Mouse (Mus musculus): ENCODE results near the gene Nmrk1. TPM values are rescaled to one million over a fixed set of nuclear protein-coding genes. Genes with fewer than 3 reads are reported as not detected.

The Nmrk1 gene
- polyA plus RNA-seq, 1 experiment from 2014 or later, result 4.5 TPM

DNA sequence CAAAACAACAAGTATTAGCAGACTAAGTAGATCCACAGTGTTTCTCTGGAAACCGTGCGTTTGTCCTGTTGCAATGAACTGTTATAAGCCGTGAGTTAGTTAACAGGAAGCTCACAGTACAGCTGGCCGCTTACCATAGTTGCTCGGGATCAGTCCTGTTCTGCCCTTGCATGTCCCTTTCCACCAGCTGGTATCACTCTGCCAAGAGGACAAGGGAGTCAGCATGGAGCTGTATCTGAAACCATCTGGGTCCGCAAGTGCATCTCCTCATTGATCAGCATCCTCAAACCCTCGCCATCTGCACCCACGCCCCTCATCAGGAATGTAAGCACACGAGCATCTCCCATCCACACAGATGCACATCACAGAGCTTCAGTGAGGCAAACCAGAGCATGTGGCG, 38.0 kb upstream of the Nmrk1 start:
- H3K4me1 ChIP-seq, result 0 out of 2 replicates have a peak, but pooled peaks cover 5% of the 10 kb centered on the region
- ATAC-seq, result no peak
- no peaks in the 10 kb centered on the region for H3K27me3 ChIP-seq
- 86% methylated on average over 10 of the region's 10 CpGs for WGBS
- no peaks in the 10 kb centered on the region for H3K36me3 ChIP-seq (ENCODE audit: poor library complexity, severe bottlenecking)
- no peak overlapping the region for H3K4me3 ChIP-seq
- no peak overlapping the region for H3K4me2 ChIP-seq
- no peak overlapping the region for H3K9ac ChIP-seq
- H3K9me3 ChIP-seq (replicated peaks), result no peaks in the 10 kb centered on the region
- no peak overlapping the region for H3K27ac ChIP-seq

DNA sequence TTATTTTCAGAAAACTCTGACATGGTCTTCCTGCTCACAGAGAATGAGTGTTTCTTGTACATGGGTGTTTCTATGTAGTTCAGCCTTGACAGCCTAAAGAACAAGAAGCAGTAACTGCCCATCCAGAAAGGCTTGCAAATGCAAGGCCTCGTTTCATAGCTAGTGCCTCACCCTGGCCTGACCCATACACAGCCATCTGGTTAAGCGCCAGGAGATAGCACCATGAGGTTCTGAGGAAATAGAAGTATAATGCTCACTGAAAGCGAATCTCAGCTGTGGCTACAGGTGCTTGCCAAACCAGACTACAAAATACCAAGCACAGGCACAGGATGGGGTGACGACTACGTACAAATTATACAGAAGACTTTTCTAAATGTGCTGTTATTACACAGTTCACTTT, 34.9 kb upstream of the Nmrk1 start:
- H3K9ac ChIP-seq, result no peak overlapping the region
- ATAC-seq, result no peak

GRCm38 (mm10) chr19:18597772-18598171, 34.0 kb upstream of the Nmrk1 start:
- H3K4me3 ChIP-seq, result no peak overlapping the region
- no peak overlapping the region for H3K9ac ChIP-seq
- H3K27ac ChIP-seq, result no peak overlapping the region
- no peaks in the 10 kb centered on the region for H3K27me3 ChIP-seq
- H3K4me2 ChIP-seq, result no peak overlapping the region
- ATAC-seq, result no peak
- WGBS, result 91% methylated on average over 6 of the region's 6 CpGs
- H3K36me3 ChIP-seq (ENCODE audit: poor library complexity, severe bottlenecking), result no peaks in the 10 kb centered on the region
- no peaks in the 10 kb centered on the region for H3K9me3 ChIP-seq (replicated peaks)
- H3K4me1 ChIP-seq, result no peaks in the 10 kb centered on the region

More for the DNA sequence above, 34.9 kb upstream of the Nmrk1 start:
- Histone ChIP-seq H3K27ac (no peak overlapping the region), H3K4me3 (no peak overlapping the region), H3K4me2 (no peak overlapping the region), H3K27me3 (no peaks in the 10 kb centered on the region), H3K36me3 (ENCODE audit: poor library complexity, severe bottlenecking) (no peaks in the 10 kb centered on the region), H3K4me1 (0 out of 2 replicates have a peak, but pooled peaks cover 3% of the 10 kb centered on the region), H3K9me3 (replicated peaks) (no peaks in the 10 kb centered on the region)
- WGBS, result 89% methylated on average over 5 of the region's 5 CpGs

DNA sequence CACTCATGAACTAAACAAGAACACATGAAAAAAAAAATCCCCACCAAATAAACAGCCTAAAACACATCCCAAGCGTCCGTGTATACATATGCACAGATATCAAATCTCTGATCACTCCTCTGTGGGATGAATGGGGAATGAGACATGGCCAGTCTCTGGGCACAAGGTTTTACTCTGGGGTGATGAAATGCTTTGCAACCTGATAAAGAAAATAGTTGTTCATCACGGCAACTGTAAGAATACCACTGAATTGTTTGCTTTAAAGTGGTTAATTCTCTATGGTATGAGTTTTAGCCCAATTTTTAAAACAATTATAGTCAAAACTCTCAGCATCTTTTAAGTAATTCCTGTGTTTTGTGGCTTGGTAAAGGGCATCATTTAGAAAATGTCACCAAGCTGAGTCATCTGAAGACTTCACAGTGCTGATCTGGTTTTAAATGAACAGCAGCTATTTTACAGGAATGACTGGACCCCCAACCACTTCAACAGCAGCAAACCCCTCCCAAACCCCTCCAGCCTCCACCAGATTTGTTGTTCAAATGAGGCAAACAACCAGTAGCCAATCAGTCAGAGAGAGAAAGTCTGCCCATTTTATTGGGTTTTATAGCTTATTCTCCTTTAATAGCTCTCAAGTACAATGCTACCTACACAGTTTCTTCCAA, 33.4 kb upstream of the Nmrk1 start:
- ATAC-seq, result no peak
- H3K4me3 ChIP-seq, result no peak overlapping the region
- no peaks in the 10 kb centered on the region for H3K36me3 ChIP-seq (ENCODE audit: poor library complexity, severe bottlenecking)
- no peak overlapping the region for H3K27ac ChIP-seq
- H3K9ac ChIP-seq, result no peak overlapping the region
- H3K4me2 ChIP-seq, result no peak overlapping the region
- WGBS, result 95% methylated on average over 3 of the region's 3 CpGs
- no peaks in the 10 kb centered on the region for H3K9me3 ChIP-seq (replicated peaks)
- H3K4me1 ChIP-seq, result no peaks in the 10 kb centered on the region
- no peaks in the 10 kb centered on the region for H3K27me3 ChIP-seq

- no peak for ATAC-seq
- no peaks in the 10 kb centered on the region for H3K4me1 ChIP-seq
- no peaks in the 10 kb centered on the region for H3K27me3 ChIP-seq
- H3K4me3 ChIP-seq, result no peak overlapping the region
- H3K9me3 ChIP-seq (replicated peaks), result no peaks in the 10 kb centered on the region
- no peaks in the 10 kb centered on the region for H3K36me3 ChIP-seq (ENCODE audit: poor library complexity, severe bottlenecking)
- no peak overlapping the region for H3K27ac ChIP-seq
- no peak overlapping the region for H3K9ac ChIP-seq
- WGBS, result 80% methylated on average over 8 of the region's 8 CpGs
- H3K4me2 ChIP-seq, result no peak overlapping the region
Observed at GRCm38 (mm10) chr19:18599051-18599450, 32.7 kb upstream of the Nmrk1 start.

DNA sequence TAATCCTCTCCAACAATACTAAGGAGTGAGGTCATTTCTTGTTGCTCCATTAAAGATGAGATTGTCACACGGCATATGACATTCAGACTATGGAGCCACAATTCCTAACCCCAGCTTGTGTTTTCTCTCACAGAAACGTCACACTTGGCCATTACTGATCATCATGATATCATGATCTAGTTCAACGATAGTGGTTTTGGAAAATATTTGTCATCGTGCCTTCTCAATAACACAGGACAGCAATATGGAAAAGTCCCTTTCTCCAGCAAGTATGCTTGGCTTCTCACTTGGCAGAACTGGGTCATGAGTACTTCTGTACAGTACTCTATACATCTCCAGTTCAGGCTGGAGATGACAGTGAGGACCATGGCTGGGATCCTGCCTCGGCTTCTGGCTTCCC, 32.1 kb upstream of the Nmrk1 start:
- WGBS, result 92% methylated on average over 5 of the region's 5 CpGs

GRCm38 (mm10) chr19:18600611-18601010, 31.1 kb upstream of the Nmrk1 start:
- H3K36me3 ChIP-seq (ENCODE audit: poor library complexity, severe bottlenecking), result no peaks in the 10 kb centered on the region
- H3K4me1 ChIP-seq, result no peaks in the 10 kb centered on the region
- no peak overlapping the region for H3K9ac ChIP-seq
- no peaks in the 10 kb centered on the region for H3K9me3 ChIP-seq (replicated peaks)
- H3K4me3 ChIP-seq, result no peak overlapping the region
- no peak for ATAC-seq
- no peak overlapping the region for H3K27ac ChIP-seq
- 95% methylated on average over 9 of the region's 9 CpGs for WGBS
- no peaks in the 10 kb centered on the region for H3K27me3 ChIP-seq
- no peak overlapping the region for H3K4me2 ChIP-seq

More for the DNA sequence above, 32.1 kb upstream of the Nmrk1 start:
- Histone ChIP-seq H3K9ac (no peak overlapping the region), H3K4me1 (no peaks in the 10 kb centered on the region), H3K9me3 (replicated peaks) (no peaks in the 10 kb centered on the region), H3K4me2 (no peak overlapping the region), H3K4me3 (no peak overlapping the region), H3K36me3 (ENCODE audit: poor library complexity, severe bottlenecking) (no peaks in the 10 kb centered on the region), H3K27me3 (no peaks in the 10 kb centered on the region), H3K27ac (no peak overlapping the region)
- no peak for ATAC-seq

- H3K4me3 ChIP-seq, result no peak overlapping the region
- no peak overlapping the region for H3K4me2 ChIP-seq
- H3K27ac ChIP-seq, result no peak overlapping the region
- ATAC-seq, result no peak
- no peaks in the 10 kb centered on the region for H3K27me3 ChIP-seq
- 79% methylated on average over 6 of the region's 6 CpGs for whole genome bisulfite sequencing
- no peaks in the 10 kb centered on the region for H3K36me3 ChIP-seq (ENCODE audit: poor library complexity, severe bottlenecking)
- H3K9me3 ChIP-seq (replicated peaks), result no peaks in the 10 kb centered on the region
- H3K9ac ChIP-seq, result no peak overlapping the region
- no peaks in the 10 kb centered on the region for H3K4me1 ChIP-seq
Observed at GRCm38 (mm10) chr19:18603011-18603410, 28.7 kb upstream of the Nmrk1 start.

DNA sequence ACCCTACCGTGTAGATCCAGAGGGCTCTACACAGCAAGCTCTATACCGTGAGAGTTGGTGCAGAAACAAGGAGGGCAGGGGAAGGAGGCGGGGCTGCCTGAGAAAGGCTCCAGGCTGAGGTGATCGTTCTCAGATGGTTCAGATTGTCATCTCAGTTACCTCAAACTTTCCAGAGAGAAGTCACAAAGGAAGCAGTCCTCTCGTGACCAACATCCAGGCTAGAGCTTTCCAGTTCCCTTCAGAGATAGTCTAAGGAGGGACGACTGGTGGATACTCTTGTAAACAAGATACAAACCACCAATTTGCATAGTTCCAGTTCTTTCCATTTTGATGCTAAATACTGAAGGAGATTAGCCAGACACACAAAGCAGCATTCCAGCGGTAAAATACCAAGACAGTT, 23.8 kb upstream of the Nmrk1 start:
- Histone ChIP-seq H3K27me3 (no peaks in the 10 kb centered on the region), H3K9ac (no peak overlapping the region), H3K4me3 (no peak overlapping the region), H3K4me2 (no peak overlapping the region), H3K9me3 (replicated peaks) (no peaks in the 10 kb centered on the region), H3K27ac (no peak overlapping the region), H3K4me1 (no peaks in the 10 kb centered on the region), H3K36me3 (ENCODE audit: poor library complexity, severe bottlenecking) (no peaks in the 10 kb centered on the region)
- 47% methylated on average over 7 of the region's 7 CpGs for WGBS
- no peak for ATAC-seq

DNA sequence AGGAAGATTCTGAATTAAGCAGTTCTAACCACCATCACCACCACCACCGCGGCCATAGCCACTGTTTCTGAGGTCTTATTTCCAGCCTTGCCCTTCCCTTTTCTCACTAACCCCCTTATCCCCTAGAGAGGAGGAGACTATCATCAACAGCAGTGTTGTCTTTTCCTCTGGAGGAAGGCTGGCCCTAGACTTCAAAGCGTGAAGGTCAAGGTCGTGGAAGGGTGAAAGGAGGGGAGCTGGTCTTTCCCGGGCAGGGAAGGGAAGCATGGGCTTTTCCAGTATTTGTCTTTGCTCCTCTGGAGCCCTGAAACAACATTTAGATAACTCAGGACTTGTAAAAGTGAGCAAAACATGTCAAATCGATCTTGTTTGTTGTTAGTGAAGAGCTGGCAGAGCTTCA, 22.8 kb upstream of the Nmrk1 start:
- H3K9me3 ChIP-seq (replicated peaks), result no peaks in the 10 kb centered on the region
- no peaks in the 10 kb centered on the region for H3K36me3 ChIP-seq (ENCODE audit: poor library complexity, severe bottlenecking)
- WGBS, result 91% methylated on average over 6 of the region's 6 CpGs
- ATAC-seq, result no peak
- H3K4me1 ChIP-seq, result no peaks in the 10 kb centered on the region
- no peak overlapping the region for H3K9ac ChIP-seq
- no peak overlapping the region for H3K4me2 ChIP-seq
- no peak overlapping the region for H3K4me3 ChIP-seq
- H3K27ac ChIP-seq, result no peak overlapping the region
- no peaks in the 10 kb centered on the region for H3K27me3 ChIP-seq

- 84% methylated on average over 7 of the region's 7 CpGs for whole genome bisulfite sequencing
- Histone ChIP-seq H3K9me3 (replicated peaks) (no peaks in the 10 kb centered on the region), H3K4me2 (no peak overlapping the region), H3K4me3 (no peak overlapping the region), H3K27me3 (no peaks in the 10 kb centered on the region), H3K36me3 (ENCODE audit: poor library complexity, severe bottlenecking) (no peaks in the 10 kb centered on the region), H3K4me1 (no peaks in the 10 kb centered on the region), H3K9ac (no peak overlapping the region), H3K27ac (no peak overlapping the region)
- ATAC-seq, result no peak
Observed at GRCm38 (mm10) chr19:18614337-18614736, 17.4 kb upstream of the Nmrk1 start.

GRCm38 (mm10) chr19:18615680-18616240, 16.0 kb upstream of the Nmrk1 start:
- H3K4me1 ChIP-seq, result no peaks in the 10 kb centered on the region
- no peak overlapping the region for H3K9ac ChIP-seq
- 75% methylated on average over 9 of the region's 9 CpGs for WGBS
- no peak for ATAC-seq
- H3K4me3 ChIP-seq, result no peak overlapping the region
- H3K4me2 ChIP-seq, result no peak overlapping the region
- no peaks in the 10 kb centered on the region for H3K36me3 ChIP-seq (ENCODE audit: poor library complexity, severe bottlenecking)
- H3K27me3 ChIP-seq, result no peaks in the 10 kb centered on the region
- no peak overlapping the region for H3K27ac ChIP-seq
- no peaks in the 10 kb centered on the region for H3K9me3 ChIP-seq (replicated peaks)

GRCm38 (mm10) chr19:18617504-18617903, 14.2 kb upstream of the Nmrk1 start:
- no peaks in the 10 kb centered on the region for H3K36me3 ChIP-seq (ENCODE audit: poor library complexity, severe bottlenecking)
- H3K4me1 ChIP-seq, result no peaks in the 10 kb centered on the region
- H3K9ac ChIP-seq, result no peak overlapping the region
- ATAC-seq, result no peak
- H3K9me3 ChIP-seq (replicated peaks), result no peaks in the 10 kb centered on the region
- H3K4me2 ChIP-seq, result no peak overlapping the region
- no peak overlapping the region for H3K4me3 ChIP-seq
- no peak overlapping the region for H3K27ac ChIP-seq
- no peaks in the 10 kb centered on the region for H3K27me3 ChIP-seq
- WGBS, result 96% methylated on average over 1 of the region's 1 CpGs

All from forebrain, embryonic 13.5 days (tissue).